Mouse (Mus musculus) cerebellum, adult 2 months (tissue): ENCODE measurements around the gene Hibadh. TPM values are rescaled to one million over a fixed set of nuclear protein-coding genes. Genes with fewer than 3 reads are reported as not detected.
A peak's percentile ranks its signal among the peaks of the same experiment; 100 is the strongest.

ENCODE experiments used
- DNase-seq, 2 experiments: peaks; one replicate each; pipeline ENCODE4 v3.0.0; 2021
- H3K27ac ChIP-seq: fragments of 200-500 bp; 2 replicates; pipeline ENCODE4 v1.5.1; 2012; ENCODE audit warnings: low read length, control low read depth, inconsistent platforms; ENCODE audit not compliant: insufficient read depth
- H3K27me3 ChIP-seq: fragments of 200-500 bp; 2 replicates; pipeline ENCODE4 v1.6.1; 2012; ENCODE audit warnings: inconsistent platforms, mild to moderate bottlenecking, low read length, moderate library complexity; ENCODE audit not compliant: control insufficient read depth, insufficient read depth
- H3K4me1 ChIP-seq: fragments of 200-500 bp; 2 replicates; pipeline ENCODE4 v1.6.1; 2011; ENCODE audit warnings: low read length; ENCODE audit not compliant: control insufficient read depth, insufficient read depth
- H3K4me3 ChIP-seq: fragments of 200-500 bp; replicated peaks from 2 replicates; pipeline ENCODE3; 2011; ENCODE audit warnings: mild to moderate bottlenecking, low read depth, low read length, control low read depth; ENCODE audit not compliant: insufficient read depth
- CTCF ChIP-seq: fragments of 200-500 bp; IDR thresholded peaks from 2 replicates; pipeline ENCODE4 v1.5.1; 2011; ENCODE audit warnings: low read depth, mild to moderate bottlenecking, control low read depth, low read length, moderate library complexity, borderline replicate concordance; ENCODE audit not compliant: insufficient read depth
- POLR2A ChIP-seq: fragments of 200-500 bp; IDR thresholded peaks from 2 replicates; pipeline ENCODE4 v1.6.1; 2011; ENCODE audit warnings: low read length, control low read depth, borderline replicate concordance; ENCODE audit not compliant: insufficient read depth
- WGBS: fragments of 180-500 bp; shearing (Covaris S2); methylation state at CpG from one replicate; pipeline ENCODE4 v1.1.7; 2018; 5-methylcytosine and 5-hydroxymethylcytosine counted together
- polyA plus RNA-seq: library from polyadenylated mRNA; depleted of rRNA; stranded (reverse); fragments of >200 nt; gene quantifications from 2 replicates; pipeline ENCODE4 v1.2.3, GENCODE M21; 2012

Gene Hibadh
- polyA plus RNA-seq, 1 experiment, result 84.5 TPM

DNA sequence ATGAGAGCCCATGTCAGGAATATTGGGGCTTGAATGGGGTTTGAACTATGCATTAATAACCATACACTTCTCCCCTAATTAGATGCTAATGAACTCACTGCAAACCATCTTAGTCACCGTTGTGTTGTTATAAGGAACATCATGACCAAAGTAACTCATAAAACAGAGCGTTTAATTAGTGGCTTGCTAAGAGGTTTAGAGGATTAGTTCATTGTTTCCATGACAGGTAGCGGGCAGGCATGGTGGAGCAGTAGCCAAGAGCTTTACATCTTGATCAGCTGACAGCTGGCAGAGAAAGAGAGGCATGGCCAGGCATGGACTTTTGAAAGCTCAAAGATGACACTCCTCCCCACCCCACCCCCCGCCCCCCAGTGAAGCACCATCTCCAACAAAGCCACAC lies 15.1 kb upstream of the Hibadh start:
- TF ChIP-seq POLR2A (no peak), CTCF (no peak)
- DNase-seq, result no peak
- WGBS, result 63% methylated on average over 4 of the region's 4 CpGs
- Histone ChIP-seq H3K4me3 (no peak overlapping the region), H3K4me1 (no peaks in the 10 kb centered on the region), H3K27me3 (no peaks in the 10 kb centered on the region), H3K27ac (no peak overlapping the region)

DNA sequence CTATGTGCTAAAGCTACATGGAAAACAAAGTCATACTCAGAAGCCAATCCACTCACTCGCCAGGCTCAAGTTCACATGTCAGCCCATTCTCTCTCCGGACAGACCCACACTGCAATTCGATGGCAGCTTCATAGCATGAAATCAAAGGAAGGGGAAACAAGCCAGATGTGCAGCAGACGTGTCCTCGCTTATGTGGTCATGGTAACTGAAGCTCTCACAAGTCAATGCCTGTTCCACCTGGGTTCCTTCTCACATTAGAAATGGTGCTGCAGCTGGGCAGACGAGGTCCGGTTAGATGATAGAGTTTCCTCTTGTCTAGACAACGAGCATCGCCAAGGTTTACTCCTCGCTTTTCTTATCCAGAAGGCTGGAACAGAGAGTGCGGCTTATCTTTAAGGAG lies 8.6 kb upstream of the Hibadh start:
- no peak overlapping the region for H3K27ac ChIP-seq
- H3K27me3 ChIP-seq, result no peaks in the 10 kb centered on the region
- H3K4me3 ChIP-seq, result no peak overlapping the region
- DNase-seq, result no peak
- H3K4me1 ChIP-seq, result no peaks in the 10 kb centered on the region
- no peak for TF ChIP-seq POLR2A
- TF ChIP-seq CTCF, result no peak
- 75% methylated on average over 11 of the region's 11 CpGs for WGBS

DNA sequence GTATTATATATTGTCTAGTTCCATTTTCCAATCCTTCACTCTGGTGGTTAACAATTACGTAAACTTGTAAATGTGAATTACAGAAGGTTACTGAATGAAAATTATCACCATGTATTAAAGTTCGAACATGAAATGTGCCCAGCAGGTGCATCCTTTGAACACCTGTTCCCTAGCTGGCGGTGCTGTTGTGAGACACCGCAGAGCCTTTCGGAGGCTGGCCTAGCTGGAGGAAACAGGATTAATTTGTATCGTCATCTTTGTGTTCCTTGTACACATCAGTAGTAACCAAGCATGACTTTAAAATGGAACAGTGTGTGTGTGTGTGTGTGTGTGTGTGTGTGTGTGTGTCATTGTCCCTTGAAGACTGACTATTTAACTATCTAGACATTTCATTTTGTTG lies 7.8 kb upstream of the Hibadh start:
- H3K27me3 ChIP-seq, result no peaks in the 10 kb centered on the region
- 85% methylated on average over 6 of the region's 6 CpGs for WGBS
- no peaks in the 10 kb centered on the region for H3K4me1 ChIP-seq
- H3K27ac ChIP-seq, result no peak overlapping the region
- H3K4me3 ChIP-seq, result no peak overlapping the region
- TF ChIP-seq POLR2A (no peak), CTCF (no peak)
- DNase-seq, result no peak

DNA sequence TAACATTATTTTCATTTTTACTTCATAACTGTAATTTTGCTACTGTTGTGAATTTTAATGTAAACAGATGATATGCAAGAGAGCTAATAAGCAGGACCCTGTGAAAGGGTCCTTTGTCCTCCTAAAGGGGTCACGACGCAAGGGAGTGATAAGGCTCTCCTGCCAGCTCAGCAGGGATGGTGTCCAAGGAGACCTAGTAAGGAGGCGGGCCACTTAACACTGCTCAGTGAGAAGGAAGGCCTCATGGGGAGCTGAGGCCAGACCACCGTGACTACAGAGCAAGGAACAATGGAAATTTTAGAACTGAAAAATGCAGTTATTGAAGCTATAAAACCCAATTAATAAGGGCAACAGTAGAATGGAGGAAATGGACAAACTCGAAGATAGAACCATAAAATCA lies 5.7 kb upstream of the Hibadh start:
- Histone ChIP-seq H3K4me3 (no peak overlapping the region), H3K4me1 (no peaks in the 10 kb centered on the region), H3K27ac (no peak overlapping the region), H3K27me3 (no peaks in the 10 kb centered on the region)
- TF ChIP-seq CTCF (no peak), POLR2A (no peak)
- no peak for DNase-seq
- WGBS, result 34% methylated on average over 5 of the region's 5 CpGs

DNA sequence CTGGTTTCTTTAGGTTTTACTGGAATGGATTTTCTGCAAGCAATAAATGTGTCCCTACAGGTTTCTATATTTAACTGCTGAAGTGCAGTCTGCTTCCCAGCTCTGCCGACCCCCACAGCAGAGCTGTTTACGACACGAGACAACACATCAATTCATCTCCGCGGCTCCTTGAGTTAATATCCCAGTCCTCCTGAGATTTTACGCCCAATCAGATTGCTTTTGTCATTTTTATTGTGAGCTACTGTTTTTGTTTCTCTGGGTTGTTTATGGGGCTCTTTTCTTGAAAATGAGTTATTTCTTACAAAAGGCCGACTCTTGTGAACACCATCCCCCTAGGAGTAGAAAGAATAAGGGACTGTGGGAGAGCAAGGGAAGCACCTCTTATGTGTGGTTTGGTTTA lies 2.0 kb upstream of the Hibadh start:
- H3K4me1 ChIP-seq, result no peaks in the 10 kb centered on the region; the same call in 1 of the 2 replicates
- no peak for TF ChIP-seq CTCF
- no peak for TF ChIP-seq POLR2A
- H3K4me3 ChIP-seq, result no peak overlapping the region
- H3K27ac ChIP-seq, result no peak overlapping the region
- no peak for DNase-seq
- 60% methylated on average over 7 of the region's 7 CpGs for WGBS
- no peaks in the 10 kb centered on the region for H3K27me3 ChIP-seq

DNA sequence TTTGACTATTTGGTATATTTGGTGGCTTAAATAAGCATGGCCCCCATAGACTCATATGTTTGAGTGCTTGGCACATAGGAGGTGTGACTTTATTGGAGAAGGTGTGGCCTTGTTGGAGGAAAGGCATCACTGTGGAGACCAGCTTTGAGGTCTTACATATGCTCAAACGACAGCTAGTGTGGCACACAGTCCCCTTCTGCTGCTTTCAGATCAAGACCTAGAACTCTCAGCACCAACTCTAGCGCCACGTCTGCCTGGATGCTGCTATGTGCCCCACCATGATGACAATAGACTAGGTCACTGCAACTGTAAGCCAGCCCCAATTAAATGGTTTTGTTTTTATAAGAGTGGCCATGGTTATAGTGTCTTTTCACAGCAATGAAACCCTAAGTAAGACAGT lies 887 bp upstream of the Hibadh start:
- TF ChIP-seq CTCF (no peak), POLR2A (no peak)
- 76% methylated on average over 3 of the region's 3 CpGs for WGBS
- DNase-seq, result peak in 1 of 2 experiments; percentile 4
- no peak overlapping the region for H3K4me3 ChIP-seq
- no peaks in the 10 kb centered on the region; the same call in 1 of the 2 replicates for H3K4me1 ChIP-seq
- no peak overlapping the region for H3K27ac ChIP-seq
- no peaks in the 10 kb centered on the region for H3K27me3 ChIP-seq

DNA sequence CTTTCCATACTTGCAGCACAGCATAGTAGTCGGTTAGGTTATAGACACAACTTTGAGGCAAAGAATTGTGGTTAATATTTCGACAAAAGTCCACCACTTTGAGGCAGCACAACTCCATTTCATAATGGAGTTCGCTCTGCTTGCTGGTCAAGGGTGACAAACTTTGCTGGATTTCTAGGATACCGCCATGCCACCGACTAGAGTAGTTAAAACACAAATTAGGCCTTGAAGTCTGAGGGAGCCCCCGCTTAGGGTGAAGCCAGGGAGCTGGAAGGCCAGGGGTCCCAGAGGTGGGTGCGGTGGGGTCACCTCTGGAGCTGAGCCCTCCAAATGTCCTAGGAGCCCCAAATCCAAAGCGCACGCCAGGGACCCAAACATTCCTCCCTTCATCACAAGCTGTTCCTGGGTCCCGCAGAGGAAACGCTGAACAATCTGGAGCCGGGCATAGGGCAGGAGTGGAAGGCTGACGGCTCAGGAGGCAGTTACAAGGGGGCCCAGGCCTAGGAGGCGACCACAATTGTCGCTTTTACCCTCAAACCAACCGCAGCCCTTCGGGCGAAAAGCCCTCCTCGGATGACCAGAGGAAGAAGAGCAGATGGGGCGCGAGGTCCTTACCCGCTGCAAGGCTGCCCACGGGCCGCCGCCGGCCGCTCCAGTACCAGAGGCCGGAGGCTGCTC lies 504 bp downstream of the Hibadh start:
- Histone ChIP-seq H3K4me1 (no peaks in the 10 kb centered on the region; the same call in 1 of the 2 replicates), H3K27ac (peak overlapping the region; percentile 58), H3K4me3 (peak overlapping the region; percentile 82), H3K27me3 (no peaks in the 10 kb centered on the region)
- WGBS, result 1% methylated on average over 28 of the region's 28 CpGs
- no peak for DNase-seq
- TF ChIP-seq CTCF (no peak), POLR2A (no peak)

DNA sequence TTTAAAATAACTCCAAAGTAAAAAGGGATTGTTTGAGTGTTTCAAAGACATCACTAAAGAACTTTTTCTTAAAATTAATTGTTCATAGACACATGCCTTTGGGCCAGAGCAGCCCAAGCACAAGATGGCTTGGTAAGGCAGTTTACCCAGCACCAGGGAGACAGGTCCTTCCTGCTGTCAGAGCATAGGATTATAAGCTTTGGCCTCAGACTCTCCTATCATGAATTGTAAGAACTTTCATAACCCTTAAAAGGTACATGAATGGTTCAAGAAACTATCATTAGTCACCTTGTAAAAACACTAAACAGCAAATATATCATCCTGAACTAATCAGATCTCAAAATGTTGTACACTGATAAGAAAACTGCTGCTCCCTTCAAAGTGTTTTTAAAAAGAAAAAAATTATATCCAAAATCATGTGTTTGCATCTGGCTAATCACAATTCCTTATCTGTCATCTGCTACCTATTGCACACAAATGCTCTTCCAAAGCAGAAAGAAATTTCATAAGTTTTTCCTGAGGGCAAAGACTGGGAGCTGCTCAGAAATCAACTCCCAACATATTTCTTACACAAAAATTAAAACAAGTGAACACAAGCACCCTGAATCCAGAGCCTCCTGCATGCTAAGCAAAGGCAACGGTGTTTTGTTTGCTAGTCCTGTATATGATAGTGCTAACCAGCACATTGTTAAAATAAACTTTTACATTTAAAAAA lies 1.6 kb downstream of the Hibadh start:
- WGBS, result 78% methylated on average over 1 of the region's 1 CpGs
- TF ChIP-seq CTCF (no peak), POLR2A (no peak)
- Histone ChIP-seq H3K4me1 (no peaks in the 10 kb centered on the region; the same call in 1 of the 2 replicates), H3K4me3 (no peak overlapping the region), H3K27me3 (no peaks in the 10 kb centered on the region), H3K27ac (no peak overlapping the region)
- DNase-seq, result no peak
